Mouse (Mus musculus) naive thymus-derived CD4-positive, alpha-beta T cell, adult 2 months (primary cell): ENCODE results near the gene Fbrs.
"Not testable (repeated sequence)": the region's sequence is repeated elsewhere in the genome, so short reads cannot be mapped to it uniquely, and the experiment has no call there.

Experiments
- DNase-seq: peaks from one replicate; pipeline ENCODE4 v3.0.0-alpha.2; 2011; ENCODE audit warnings: low read depth

Gene Fbrs

GRCm38 (mm10) chr7:127476336-127476735 lies 2.7 kb upstream of the Fbrs start:
- DNase-seq: no peak

- no peak for DNase-seq
These were observed 2.1 kb upstream of the Fbrs start for GRCm38 (mm10) chr7:127476855-127477254.

- peak; percentile 100 for DNase-seq
These were observed 1.0 kb upstream of the Fbrs start for GRCm38 (mm10) chr7:127477687-127478634.

GRCm38 (mm10) chr7:127479318-127480225 lies 573 bp downstream of the Fbrs start:
- no peak for DNase-seq

- peak; percentile 83 for DNase-seq
These were observed 1.3 kb downstream of the Fbrs start for GRCm38 (mm10) chr7:127480321-127480720.

GRCm38 (mm10) chr7:127485416-127485815 lies 6.4 kb downstream of the Fbrs start:
- no peak for DNase-seq

- DNase-seq: not testable (repeated sequence)
These were observed 9.4 kb downstream of the Fbrs start for GRCm38 (mm10) chr7:127488364-127488763.

- DNase-seq: no peak
These were observed 11.0 kb downstream of the Fbrs start for GRCm38 (mm10) chr7:127489982-127490381.

GRCm38 (mm10) chr7:127491846-127492245 lies 12.8 kb downstream of the Fbrs start:
- no peak for DNase-seq

GRCm38 (mm10) chr7:127494648-127495047 lies 15.6 kb downstream of the Fbrs start:
- no peak for DNase-seq

GRCm38 (mm10) chr7:127497382-127497781 lies 18.4 kb downstream of the Fbrs start:
- DNase-seq: no peak

- peak; percentile 72 for DNase-seq
These were observed 19.4 kb downstream of the Fbrs start for GRCm38 (mm10) chr7:127498407-127498806.

GRCm38 (mm10) chr7:127508291-127508690 lies 29.3 kb downstream of the Fbrs start:
- DNase-seq: no peak

GRCm38 (mm10) chr7:127509830-127510229 lies 30.8 kb downstream of the Fbrs start:
- DNase-seq: not testable (repeated sequence)

GRCm38 (mm10) chr7:127511241-127511640 lies 32.2 kb downstream of the Fbrs start:
- DNase-seq: no peak

- peak; percentile 97 for DNase-seq
These were observed 32.8 kb downstream of the Fbrs start, which contains the start of gene Srcap for GRCm38 (mm10) chr7:127511808-127512230. Gene Srcap (plus strand): TSS chr7:127511983.

- DNase-seq: peak; percentile 96
These were observed 33.4 kb downstream of the Fbrs start for GRCm38 (mm10) chr7:127512231-127513015.

- no peak for DNase-seq
These were observed 34.0 kb downstream of the Fbrs start for GRCm38 (mm10) chr7:127513016-127513390.

GRCm38 (mm10) chr7:127513781-127514180 lies 34.8 kb downstream of the Fbrs start:
- DNase-seq: no peak

- no peak for DNase-seq
These were observed 36.8 kb downstream of the Fbrs start for GRCm38 (mm10) chr7:127515846-127516245.

- no peak for DNase-seq
These were observed 37.3 kb downstream of the Fbrs start for GRCm38 (mm10) chr7:127516344-127516743.

GRCm38 (mm10) chr7:127519284-127519683 lies 40.3 kb downstream of the Fbrs start, which contains the start of gene Gm42715:
Gene Gm42715 (plus strand): TSS chr7:127519584.
- DNase-seq: no peak
